Mouse (Mus musculus): ENCODE results near the gene Lrrtm4. TPM values are rescaled to one million over a fixed set of nuclear protein-coding genes. Genes with fewer than 3 reads are reported as not detected.

Lrrtm4 gene
- polyA plus RNA-seq, 1 experiment: not detected

- DNase-seq (ENCODE audit: low read depth): no peak
Measured at GRCm38 (mm10) chr6:80328391-80328790, 309.7 kb downstream of the Lrrtm4 start.

GRCm38 (mm10) chr6:80331751-80332150 is 313.1 kb downstream of the Lrrtm4 start:
- no peak for DNase-seq (ENCODE audit: low read depth)

DNA sequence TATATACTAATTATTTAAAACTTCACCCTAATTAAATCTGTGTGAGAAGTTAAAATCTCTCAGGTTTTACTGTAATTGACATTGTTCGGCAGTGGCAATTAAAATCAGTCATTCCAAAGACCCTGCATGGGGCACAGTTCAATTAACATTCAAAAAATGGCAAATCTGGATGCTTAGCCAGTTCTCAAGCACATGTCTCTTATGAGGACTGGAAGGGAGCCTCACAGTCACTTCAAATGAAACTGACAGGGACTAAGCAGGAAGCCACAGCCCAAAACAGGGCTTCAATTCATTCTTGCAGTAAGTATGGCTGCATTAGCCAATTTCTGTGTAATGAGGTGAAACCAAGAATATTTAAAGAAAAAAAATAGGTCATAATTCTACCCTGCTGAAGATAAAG is 333.6 kb downstream of the Lrrtm4 start:
- no peak for DNase-seq (ENCODE audit: low read depth)

DNA sequence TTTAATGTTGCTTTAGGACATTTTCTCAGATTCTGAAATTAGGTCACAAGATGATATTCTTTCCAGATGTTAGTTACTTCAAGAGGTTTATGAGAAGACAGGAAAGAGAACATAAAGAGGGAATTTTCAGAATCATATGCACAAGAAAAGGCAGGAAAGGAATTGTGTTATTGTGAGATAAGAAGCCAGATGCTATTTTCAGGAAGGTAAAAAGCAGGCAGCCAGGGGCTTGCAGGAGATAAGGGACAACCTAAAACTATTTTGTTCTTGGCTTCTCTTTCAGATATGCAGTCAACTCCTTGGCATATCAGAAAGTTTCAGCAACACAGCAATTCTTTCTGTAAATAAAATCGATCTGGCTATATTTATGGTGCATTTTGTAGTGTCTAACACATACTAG is 338.4 kb downstream of the Lrrtm4 start:
- DNase-seq (ENCODE audit: low read depth): no peak

DNA sequence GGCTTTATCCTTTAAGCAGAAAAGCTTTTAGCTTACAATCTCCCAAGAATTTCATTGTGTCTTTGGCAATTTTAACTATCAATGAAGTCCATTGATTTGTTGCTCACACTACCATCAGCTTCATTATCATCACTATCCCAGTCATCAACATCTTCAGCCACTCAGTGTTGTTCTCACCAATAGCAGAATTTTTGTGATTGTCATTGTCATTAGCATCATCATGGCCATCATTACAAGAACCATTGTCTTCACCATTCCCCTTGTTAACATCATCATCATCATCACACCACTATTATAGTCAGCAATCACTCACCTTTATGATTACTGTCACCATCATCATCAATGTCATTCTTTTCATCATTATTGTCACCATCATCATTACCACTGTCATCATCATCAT is 344.9 kb downstream of the Lrrtm4 start:
- no peak for DNase-seq (ENCODE audit: low read depth)

GRCm38 (mm10) chr6:80366532-80366931 is 347.9 kb downstream of the Lrrtm4 start:
- no peak for DNase-seq (ENCODE audit: low read depth)

GRCm38 (mm10) chr6:80389571-80389970 is 370.9 kb downstream of the Lrrtm4 start:
- DNase-seq (ENCODE audit: low read depth): no peak

GRCm38 (mm10) chr6:80406757-80407156 is 388.1 kb downstream of the Lrrtm4 start:
- DNase-seq (ENCODE audit: low read depth): no peak

- DNase-seq (ENCODE audit: low read depth): no peak
Measured at GRCm38 (mm10) chr6:80440135-80440534, 421.5 kb downstream of the Lrrtm4 start.

DNA sequence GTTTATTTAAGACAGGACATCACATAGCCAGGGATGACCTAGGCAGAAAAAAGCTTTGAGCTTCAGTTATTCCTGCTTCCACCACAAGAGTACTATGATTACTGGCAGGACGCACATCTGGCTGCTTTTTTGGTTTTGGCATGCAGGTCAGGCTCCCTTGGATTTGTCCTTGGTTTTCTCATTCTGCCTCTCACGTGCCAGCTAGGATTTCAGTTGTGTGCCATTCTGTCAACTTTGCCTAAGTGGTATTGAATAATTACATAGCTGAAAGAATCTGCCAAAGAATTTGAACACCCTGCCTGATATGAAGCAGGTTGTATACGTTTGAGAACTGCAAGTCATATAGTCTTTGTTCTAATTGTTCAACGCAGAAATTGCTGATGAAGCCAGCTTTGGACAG is 451.9 kb downstream of the Lrrtm4 start:
- DNase-seq (ENCODE audit: low read depth): no peak

DNA sequence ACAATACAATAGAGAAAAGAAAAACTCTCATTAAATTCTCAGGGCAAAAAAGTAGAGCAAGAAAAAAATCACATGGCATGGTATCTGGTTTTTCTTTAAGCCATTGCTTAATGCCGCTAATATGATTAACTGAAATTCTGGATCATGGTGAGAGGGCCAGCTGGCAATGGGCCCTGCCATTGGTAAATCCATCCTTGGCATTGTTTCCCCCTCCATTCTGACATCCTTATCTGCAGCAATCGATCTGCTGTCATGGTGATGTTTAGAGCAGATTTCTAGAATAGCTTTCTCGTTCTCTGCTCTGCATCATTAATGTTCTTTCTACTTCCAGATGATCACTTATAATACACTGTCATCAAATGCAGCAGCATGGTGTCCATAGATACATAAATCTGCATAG is 457.5 kb downstream of the Lrrtm4 start:
- no peak for DNase-seq (ENCODE audit: low read depth)

GRCm38 (mm10) chr6:80545017-80545416 is 526.3 kb downstream of the Lrrtm4 start:
- no peak for DNase-seq (ENCODE audit: low read depth)

DNA sequence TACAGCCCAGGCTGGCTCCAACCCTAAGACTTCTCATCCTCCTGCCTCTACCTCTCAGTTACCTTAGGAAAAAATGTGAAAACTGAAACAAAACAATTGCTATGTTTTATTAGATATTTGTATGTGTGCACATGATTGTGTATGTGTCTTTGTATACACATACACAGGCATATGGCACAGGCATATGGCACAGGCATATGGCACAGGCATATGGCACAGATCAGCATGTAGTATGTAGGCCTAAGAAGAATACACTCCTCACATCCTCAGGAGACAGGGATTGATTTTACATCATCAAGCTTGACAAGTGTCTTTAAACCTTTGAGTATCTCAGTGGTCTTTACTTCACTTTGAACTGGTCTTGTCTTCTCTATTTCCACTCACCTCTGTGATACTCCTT is 531.2 kb downstream of the Lrrtm4 start:
- DNase-seq (ENCODE audit: low read depth): no peak

DNA sequence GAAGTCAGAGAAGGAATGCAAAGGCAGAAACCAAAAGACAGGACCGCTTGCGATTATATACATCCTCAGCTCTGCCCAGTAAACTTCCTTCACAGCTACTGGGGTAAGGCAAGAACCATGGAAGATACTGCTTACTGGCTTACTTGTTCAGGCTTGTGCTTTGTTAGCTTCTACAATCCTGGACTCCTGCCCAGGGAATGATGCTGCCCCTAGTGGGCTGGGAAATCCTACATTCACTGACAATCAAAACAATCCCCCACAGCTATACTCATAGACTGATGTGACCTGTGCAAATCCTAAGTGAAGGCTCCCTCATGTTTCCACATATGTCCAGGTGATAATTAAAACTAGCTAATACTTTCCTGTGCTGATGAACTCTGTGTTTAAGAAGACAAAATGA is 534.7 kb downstream of the Lrrtm4 start:
- DNase-seq (ENCODE audit: low read depth): no peak

DNA sequence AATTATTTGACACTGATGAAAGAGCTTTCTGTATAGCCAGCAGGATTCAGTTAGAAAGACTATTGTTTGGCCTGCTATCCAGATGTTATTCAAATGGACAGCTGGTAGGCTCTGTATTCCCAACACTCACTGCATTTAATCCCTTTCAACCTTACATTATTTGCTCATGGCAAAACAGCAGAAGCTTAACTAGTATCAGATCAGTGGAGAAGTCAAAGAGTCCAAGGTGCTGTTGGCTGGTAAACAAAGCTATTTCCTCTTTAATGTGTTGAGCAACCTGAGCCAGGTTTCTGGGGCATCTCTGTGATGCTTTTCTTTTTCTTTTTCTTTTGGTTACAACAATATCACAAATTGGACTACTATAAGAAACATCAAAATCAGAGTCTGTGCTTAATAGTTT is 536.3 kb downstream of the Lrrtm4 start:
- no peak for DNase-seq (ENCODE audit: low read depth)

GRCm38 (mm10) chr6:80577227-80577626 is 558.5 kb downstream of the Lrrtm4 start:
- no peak for DNase-seq (ENCODE audit: low read depth)

DNA sequence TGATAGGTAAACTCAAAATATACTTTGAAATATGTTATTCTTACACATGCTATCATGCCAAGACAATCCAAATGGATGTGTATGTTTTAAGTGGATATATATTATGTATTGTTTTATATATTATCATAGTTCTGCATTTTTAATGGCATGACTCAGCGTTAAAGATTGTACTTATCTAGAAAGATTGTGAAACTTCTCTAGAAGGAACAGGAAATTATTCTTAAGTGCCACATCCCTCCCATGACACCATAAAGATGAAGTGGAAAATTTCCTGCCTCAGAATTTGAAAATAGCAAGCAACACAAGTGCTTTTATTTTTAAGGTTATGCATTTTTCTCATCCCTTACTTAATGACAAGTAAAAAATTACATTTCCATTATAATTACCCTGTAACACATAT is 563.5 kb downstream of the Lrrtm4 start:
- no peak for DNase-seq (ENCODE audit: low read depth)

GRCm38 (mm10) chr6:80589776-80590175 is 571.1 kb downstream of the Lrrtm4 start:
- DNase-seq (ENCODE audit: low read depth): no peak

- DNase-seq (ENCODE audit: low read depth): no peak
Measured at GRCm38 (mm10) chr6:80619508-80619907, 600.8 kb downstream of the Lrrtm4 start.

- DNase-seq (ENCODE audit: low read depth): no peak
Measured at GRCm38 (mm10) chr6:80622676-80623334, 604.1 kb downstream of the Lrrtm4 start.

DNA sequence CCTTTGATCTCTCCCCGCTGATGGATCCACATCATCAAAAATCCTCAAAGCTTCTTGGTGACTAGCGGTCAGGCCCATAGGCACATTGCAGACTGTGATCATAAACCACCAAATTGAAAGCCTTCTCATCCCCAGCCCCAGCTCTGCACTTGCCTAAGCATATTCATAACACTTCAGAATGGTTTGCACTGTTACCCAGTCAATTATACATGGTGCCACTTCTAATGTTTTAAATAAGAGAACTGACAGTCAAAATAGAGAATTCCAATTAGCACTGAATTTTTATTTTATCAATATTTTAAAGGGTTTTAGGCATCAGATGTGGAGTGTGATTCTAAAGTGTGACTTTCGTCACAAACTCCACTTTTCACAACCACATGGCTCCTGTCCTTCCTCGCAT is 606.8 kb downstream of the Lrrtm4 start:
- DNase-seq (ENCODE audit: low read depth): no peak

DNA sequence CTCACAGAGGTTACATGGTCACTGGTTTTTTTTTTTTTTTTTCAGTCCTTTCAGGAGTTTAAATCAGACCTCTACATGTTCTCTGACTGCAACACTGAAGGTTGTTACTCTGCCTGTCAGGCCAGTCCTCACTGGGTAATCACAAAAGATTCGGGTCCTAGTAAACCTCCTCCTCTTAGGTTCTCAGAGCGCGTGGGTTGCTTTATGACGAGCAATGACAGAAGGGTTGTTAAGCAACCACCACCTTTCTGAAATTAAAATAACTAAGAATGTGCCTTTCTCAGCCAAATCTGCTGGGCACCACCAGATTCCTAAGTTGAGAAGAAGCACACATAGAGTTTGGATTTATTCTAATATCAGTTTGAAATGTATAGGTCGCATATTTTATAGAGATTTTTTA is 644.1 kb downstream of the Lrrtm4 start:
- no peak for DNase-seq (ENCODE audit: low read depth)

DNA sequence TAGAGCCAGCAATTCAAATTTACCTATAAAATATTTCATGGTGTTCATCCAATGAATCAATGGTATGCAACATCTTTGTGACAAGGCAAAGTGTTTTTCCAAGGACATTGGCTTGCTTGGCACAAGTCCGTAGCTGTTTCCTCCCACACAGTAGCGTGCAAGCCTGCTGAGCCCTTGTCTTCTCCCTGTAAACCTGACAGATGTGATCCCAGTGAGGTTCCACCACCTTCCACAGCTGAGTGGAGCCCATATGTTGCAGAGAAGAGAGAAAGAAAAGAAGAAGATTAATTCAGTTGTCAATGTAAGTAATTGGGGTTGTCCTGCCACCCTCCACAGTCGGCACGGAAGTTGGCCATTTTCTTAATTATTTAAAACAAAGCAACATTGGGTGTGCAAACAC is 645.4 kb downstream of the Lrrtm4 start:
- no peak for DNase-seq (ENCODE audit: low read depth)

DNA sequence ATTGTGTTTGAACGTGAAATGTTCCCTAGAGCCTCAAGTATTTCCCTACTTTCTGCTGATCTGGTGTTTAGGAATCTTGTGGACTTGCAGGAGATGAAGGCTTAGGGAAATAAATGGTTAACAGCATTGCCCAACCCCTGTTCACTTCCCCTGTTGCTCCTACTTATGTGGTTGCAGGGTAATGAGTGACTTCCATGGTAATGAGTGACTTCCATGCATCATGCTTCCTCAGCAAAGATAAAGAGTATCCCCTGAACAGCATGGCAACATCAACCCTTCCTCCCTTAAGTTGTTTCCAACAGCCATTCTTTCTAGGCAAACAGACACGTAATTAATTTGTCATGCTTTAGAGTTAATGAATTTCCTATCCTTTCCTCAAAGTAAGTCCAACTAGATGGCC is 685.5 kb downstream of the Lrrtm4 start:
- DNase-seq (ENCODE audit: low read depth): no peak
